ENCODE assay signal across 9 mouse cellular contexts in the genomic region with DNA sequence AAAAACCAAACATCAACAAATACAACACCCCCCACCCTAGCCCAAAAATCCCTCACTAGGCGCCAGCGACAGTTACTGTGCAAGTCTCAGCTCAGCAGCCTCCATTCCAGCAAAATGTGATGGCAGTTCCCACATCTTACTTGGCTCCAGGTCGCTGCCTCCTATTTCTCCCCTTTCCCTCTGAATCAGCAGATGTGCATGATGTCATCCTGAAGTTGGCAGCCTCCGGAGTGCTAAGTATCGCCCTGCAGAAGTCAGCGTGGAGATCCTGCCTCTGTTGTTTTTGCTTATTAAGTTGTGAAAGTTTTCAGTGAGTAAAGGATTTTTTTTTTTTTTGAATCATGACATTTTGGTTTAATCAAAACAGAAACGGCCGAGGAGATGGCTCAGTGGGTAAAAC.
DNase-seq lines count a peak whose midpoint lies in the region; ATAC-seq lines count a peak whose summit lies in the region.
"Had no signal": no experiment of that assay in that cellular context is flagged by ENCODE, and none has a peak within 500 bp of the region (broad histone marks: within the 10 kb centered on the region; RNA-seq: fewer than 3 reads in every experiment).

No protein-coding gene starts in this region.

- ATAC-seq in limb, embryonic 13.5 days (ENCODE audit: low FRiP score, low read depth): peak; percentile 59; the same call in 1 of the 2 replicates
- ATAC-seq in hindbrain, embryonic 13.5 days (ENCODE audit: low FRiP score): no peak

- intact Hi-C loops in heart, postnatal 14 days (cut with DNase I): no loop called here

- WGBS in limb, embryonic 13.5 days: 68% methylated on average over 8 of the region's 8 CpGs
- 81% methylated on average over 8 of the region's 8 CpGs for WGBS in limb, embryonic 10.5 days
- WGBS in hindbrain, embryonic 13.5 days: 84% methylated on average over 8 of the region's 8 CpGs

- no peaks in the 10 kb centered on the region for H3K36me3 ChIP-seq in limb, embryonic 13.5 days
- H3K36me3 ChIP-seq in limb, embryonic 10.5 days: no peaks in the 10 kb centered on the region
- peaks cover 11% of the 10 kb centered on the region for H3K36me3 ChIP-seq in hindbrain, embryonic 13.5 days
- H3K36me3 ChIP-seq: liver, embryonic 15.5 days had no signal

- no peak overlapping the region for H3K27ac ChIP-seq in limb, embryonic 13.5 days
- H3K27ac ChIP-seq in limb, embryonic 10.5 days: no peak overlapping the region
- no peak overlapping the region for H3K27ac ChIP-seq in hindbrain, embryonic 13.5 days
- H3K27ac ChIP-seq: liver, embryonic 15.5 days had no signal

- no peak overlapping the region for H3K4me2 ChIP-seq in limb, embryonic 13.5 days (replicated peaks)
- H3K4me2 ChIP-seq in hindbrain, embryonic 13.5 days: no peak overlapping the region
- H3K4me2 ChIP-seq: liver, embryonic 15.5 days had no signal

- DNase-seq in cerebellum, adult 18-20 months: peak; percentile 1 to 13
- no peak for DNase-seq in cerebellum, adult 8-10 months
- DNase-seq in limb, embryonic 10.5 days (ENCODE audit: low spot score): no peak
- peak; percentile 29 to 59 for DNase-seq in heart, postnatal 14 days
- peak; percentile 59 to 63 for DNase-seq in right cerebral cortex, adult 2 months (ENCODE audit: low spot score in 2 of 2)
- DNase-seq in testis, postnatal 14 days (ENCODE audit: low spot score): no peak

- H3K27me3 ChIP-seq in limb, embryonic 13.5 days: no peaks in the 10 kb centered on the region
- H3K27me3 ChIP-seq in limb, embryonic 10.5 days (ENCODE audit: low read depth, poor library complexity, severe bottlenecking): no peaks in the 10 kb centered on the region
- H3K27me3 ChIP-seq in hindbrain, embryonic 13.5 days: no peaks in the 10 kb centered on the region
- H3K27me3 ChIP-seq: liver, embryonic 15.5 days had no signal

- H3K9me3 ChIP-seq in limb, embryonic 13.5 days: no peaks in the 10 kb centered on the region; the same call in 1 of the 2 replicates
- H3K9me3 ChIP-seq in limb, embryonic 10.5 days (replicated peaks): no peaks in the 10 kb centered on the region
- no peaks in the 10 kb centered on the region for H3K9me3 ChIP-seq in hindbrain, embryonic 13.5 days
- H3K9me3 ChIP-seq: liver, embryonic 15.5 days had no signal

- H3K9ac ChIP-seq in limb, embryonic 13.5 days: no peak overlapping the region
- H3K9ac ChIP-seq in hindbrain, embryonic 13.5 days: no peak overlapping the region
- H3K9ac ChIP-seq: liver, embryonic 15.5 days had no signal

- H3K4me1 ChIP-seq in limb, embryonic 13.5 days: peaks cover 4% of the 10 kb centered on the region; the same call in 1 of the 2 replicates
- H3K4me1 ChIP-seq in limb, embryonic 10.5 days: no peaks in the 10 kb centered on the region
- H3K4me1 ChIP-seq in hindbrain, embryonic 13.5 days (replicated peaks): no peaks in the 10 kb centered on the region
- H3K4me1 ChIP-seq: liver, embryonic 15.5 days had no signal

- no peak overlapping the region for H3K4me3 ChIP-seq in limb, embryonic 13.5 days
- no peak overlapping the region for H3K4me3 ChIP-seq in limb, embryonic 10.5 days
- no peak overlapping the region for H3K4me3 ChIP-seq in hindbrain, embryonic 13.5 days
- H3K4me3 ChIP-seq: liver, embryonic 15.5 days had no signal

Comparison
In these comparisons a context has a peak if more than half of its experiments do, and no peak if none do; other contexts are left out.
1. DNase-seq: peak in cerebellum, adult 18-20 months (2 of 2), heart, postnatal 14 days (2 of 2) and right cerebral cortex, adult 2 months (2 of 2); none in cerebellum, adult 8-10 months (single experiment), limb, embryonic 10.5 days (single experiment) and testis, postnatal 14 days (single experiment).